Mouse (Mus musculus): ENCODE measurements at regions not wholly inside any gene's neighbourhood (a gene's known extent, or its start where the extent isn't known, plus 50 kb on each side); places are given as distances from the start of the nearest gene placed in this dataset.

- TF ChIP-seq CTCF (conservative IDR thresholded peaks at IDR 0.05; ENCODE audit: low read length) (no peak), NANOG (IDR thresholded peaks at IDR 0.05; ENCODE audit: borderline replicate concordance, low read length) (peak; percentile 66), POU5F1 (IDR thresholded peaks at IDR 0.05; ENCODE audit: borderline replicate concordance, low read length) (no peak)
Measured at GRCm38 (mm10) chr9:61667453-61668074, 246.8 kb downstream of the Rplp1 start.

Data from E14TG2a.4 (cell line).